Mouse (Mus musculus): ENCODE data around the gene Slc20a1. TPM values are rescaled to one million over a fixed set of nuclear protein-coding genes. Genes with fewer than 3 reads are reported as not detected.

The Slc20a1 gene
- total RNA-seq, 2 experiments from 2014 or later: 18.7 to 52.4 TPM

DNA sequence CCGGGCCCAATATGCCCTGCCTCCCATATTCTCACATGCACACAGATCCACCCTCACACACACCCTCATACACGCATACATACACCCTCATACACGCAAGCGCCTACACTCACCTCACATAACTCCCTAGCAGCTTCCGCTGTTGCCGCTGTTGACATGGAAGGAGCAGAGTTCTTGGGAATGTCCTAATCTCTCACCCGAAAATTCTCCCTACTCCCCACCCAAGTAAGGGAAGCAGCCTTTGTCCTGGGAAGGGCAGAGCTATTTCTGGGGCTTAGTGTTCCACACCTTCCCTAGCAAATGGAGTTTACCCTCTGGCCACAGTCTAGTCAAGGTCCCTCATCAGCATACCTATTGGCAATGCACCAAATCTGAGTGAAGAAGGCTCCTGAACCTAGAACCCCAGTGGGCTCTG is 49.1 kb downstream of the Slc20a1 start:
- ATAC-seq (ENCODE audit: poor library complexity, severe bottlenecking): no peak

DNA sequence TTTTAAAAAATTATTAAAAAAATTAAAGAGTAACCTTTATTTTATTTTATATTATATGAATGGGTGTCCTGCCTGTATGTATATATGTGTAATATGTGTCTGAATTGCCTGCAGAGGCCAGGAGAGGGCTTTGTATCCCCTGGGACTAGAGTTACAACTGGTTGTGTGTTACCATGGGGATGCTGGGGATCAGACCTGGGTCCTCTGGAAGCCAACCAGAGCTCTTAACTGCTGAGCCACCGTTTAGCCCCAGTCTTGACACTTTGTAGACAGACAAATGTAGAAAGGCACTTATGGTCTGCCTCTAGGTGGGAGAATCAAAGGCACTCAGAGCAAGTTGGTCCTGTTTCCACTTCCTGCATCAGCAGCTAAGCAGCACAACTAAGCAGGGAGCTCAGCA is 50.8 kb downstream of the Slc20a1 start:
- no peak for ATAC-seq (ENCODE audit: poor library complexity, severe bottlenecking)

DNA sequence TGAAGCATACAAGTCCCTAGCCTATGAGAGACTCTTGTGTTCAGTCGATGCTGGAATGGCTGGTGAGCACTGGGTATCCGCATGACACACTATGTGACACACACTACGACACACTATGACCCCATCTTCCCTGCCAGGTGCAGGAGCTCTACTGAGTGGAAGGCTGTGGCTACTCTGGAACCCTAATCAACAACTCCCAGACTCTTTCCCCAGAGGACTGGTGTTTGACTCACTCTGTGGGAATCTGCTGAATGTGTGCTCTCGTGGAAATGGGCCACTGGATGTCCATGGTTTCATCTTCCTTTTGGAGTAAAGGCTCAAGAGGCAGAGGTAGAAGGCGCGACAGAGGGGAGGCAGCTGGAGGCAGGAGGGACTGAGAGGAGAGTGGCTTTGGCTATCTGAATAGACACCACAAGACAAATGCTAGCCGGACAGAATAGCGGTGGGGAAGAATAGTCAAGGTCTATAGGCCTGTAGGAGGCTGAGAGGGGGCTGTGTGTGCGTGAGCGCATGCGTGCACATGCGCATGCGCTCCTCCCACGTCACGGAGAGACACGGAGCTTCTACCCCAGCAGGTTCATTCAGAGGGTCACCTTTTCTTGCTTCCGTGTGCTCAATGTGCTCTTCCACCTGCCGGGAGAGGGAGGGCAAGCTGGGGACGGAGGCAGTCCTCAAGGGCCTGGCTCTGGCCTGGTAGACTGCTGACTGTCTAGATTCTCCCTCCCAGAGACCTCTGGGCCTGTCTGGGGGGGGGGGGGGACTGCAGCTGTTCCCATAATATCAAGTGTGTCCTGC is 54.5 kb downstream of the Slc20a1 start:
- ATAC-seq (ENCODE audit: poor library complexity, severe bottlenecking): no peak

DNA sequence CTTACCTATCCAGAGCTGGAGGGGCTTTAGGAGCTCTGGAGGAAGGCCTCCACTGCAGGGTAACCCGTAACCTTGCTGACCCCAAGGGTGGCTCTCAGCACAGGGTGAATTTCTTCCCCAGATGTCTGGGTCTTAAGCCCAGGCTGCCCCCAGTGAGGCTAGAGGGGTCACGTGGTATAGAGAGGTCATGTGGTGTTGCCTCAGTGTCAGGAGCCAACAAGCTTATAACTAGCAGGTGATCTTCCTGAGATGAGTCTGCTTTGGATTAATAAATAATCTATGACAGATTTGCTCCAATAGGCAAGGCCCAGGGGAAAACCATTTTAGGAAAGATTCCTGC is 55.0 kb downstream of the Slc20a1 start:
- no peak for ATAC-seq (ENCODE audit: poor library complexity, severe bottlenecking)

DNA sequence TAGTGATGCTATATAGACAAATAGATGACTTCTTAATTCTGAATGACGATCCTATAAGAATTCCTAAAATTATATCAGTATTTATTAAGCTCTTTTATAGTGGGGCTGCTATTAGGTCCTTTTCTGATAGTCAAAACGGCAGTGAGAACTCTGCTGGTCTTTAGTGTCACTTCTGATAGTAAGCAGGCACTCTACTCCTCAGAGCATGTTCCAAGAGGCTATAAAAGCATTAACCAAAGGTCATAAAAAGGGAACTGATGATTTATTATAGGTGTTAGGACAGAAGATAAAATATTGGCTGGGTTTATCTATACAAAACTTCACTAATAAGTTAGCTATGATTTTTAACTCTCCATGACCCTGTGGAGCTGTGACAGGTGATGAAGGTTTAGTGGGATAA is 55.5 kb downstream of the Slc20a1 start:
- ATAC-seq (ENCODE audit: poor library complexity, severe bottlenecking): no peak

DNA sequence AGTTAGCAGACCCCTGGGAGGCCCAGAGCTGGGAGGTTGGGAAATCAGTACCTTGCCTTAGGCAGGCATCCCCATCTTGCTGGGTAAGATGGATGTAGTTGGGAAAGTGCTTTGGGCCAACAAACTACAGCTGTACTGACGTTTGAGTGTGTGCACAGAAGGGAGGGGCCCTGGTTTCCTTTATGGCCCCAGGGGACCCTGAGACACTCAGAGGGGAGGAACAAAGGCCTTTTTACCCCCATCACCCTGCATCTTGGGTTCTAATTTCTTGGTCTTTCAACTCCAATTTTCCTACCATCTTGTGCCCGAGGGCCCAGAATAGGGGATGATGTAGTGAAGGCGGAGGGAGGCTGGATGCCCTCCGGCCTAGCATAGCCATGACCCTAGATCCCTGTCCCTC is 57.4 kb downstream of the Slc20a1 start:
- no peak for ATAC-seq (ENCODE audit: poor library complexity, severe bottlenecking)

DNA sequence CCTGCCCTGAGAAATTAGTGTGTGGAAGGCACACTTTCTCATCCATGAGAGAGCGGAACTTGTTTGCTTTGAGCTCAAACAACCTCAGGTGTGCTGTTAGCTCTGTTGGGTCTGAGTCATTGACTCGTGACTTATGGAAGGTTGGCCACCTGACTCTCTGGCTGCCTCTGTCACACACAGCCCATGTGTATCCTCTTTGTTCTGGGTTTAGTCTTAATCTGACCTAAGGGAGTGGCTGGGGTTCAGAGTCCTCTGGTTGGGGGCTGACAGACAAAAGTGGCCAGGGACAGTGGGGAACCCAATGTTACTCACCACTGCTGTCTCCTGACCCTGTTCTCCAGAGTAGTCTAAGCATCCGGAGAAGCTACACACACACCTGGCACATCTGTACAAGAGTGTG is 59.5 kb downstream of the Slc20a1 start:
- ATAC-seq (ENCODE audit: poor library complexity, severe bottlenecking): no peak

DNA sequence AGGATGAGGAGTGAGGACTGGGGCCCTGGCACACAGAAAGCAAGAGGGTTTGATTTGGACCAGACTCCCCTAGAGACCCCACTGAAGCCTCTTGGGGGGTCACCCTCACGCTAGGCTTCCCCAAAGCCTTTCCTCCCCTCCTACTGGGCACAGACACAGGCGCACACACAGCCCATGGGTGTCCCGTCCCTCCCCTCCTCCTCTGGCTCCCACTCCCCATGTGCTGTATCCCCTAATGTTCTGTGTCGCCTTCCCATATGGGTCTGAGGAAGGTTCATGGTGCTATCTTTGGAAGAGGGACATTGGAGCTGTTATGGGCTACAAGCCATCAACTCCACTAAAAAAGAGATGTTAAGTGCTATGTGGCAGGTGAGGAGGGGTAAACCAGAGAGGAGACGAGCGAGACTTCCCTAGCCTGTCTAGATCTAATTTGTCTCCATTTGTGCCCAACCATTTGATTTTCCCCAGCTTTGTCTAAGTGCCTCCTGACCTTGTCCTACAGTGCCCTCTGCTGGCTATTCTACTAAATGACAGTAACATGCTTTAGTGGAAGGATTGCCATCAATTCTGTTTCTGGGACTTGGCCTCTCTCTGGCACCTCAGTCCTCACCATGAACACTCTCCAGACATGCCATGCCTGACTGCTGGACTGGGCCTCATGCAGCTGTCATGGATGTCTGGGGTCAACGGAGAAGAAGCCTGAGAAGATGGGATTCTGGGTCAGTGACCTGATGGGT is 60.1 kb downstream of the Slc20a1 start:
- ATAC-seq (ENCODE audit: poor library complexity, severe bottlenecking): peak; percentile 72

DNA sequence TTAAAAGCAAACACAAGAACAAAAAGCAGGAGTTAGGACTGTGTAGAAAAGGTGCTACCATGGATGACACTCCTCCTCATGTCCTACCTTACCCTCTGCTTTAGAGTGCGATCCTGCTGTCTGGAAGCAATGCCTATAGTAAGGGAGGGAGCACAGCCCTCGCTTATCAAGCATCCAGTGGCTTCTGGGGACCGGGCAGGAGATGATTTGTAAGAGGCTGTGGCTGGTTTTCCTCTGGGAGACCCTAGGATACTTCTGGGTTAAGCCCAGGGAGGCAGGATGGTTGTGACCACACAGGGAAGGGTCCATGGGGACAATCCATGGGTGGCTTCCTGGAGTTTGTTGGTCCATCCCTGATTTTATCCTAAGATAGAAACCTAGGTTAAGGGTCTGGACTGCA is 62.1 kb downstream of the Slc20a1 start:
- no peak for ATAC-seq (ENCODE audit: poor library complexity, severe bottlenecking)

Other genes with a start within 250 kb of the Slc20a1 start
- 3.2 and 3.6 TPM in 2 replicates for gene Zc3h6, start 231.4 kb upstream of the Slc20a1 start, total RNA-seq (2015)
- 2.6 TPM in 2 replicates for gene Zc3h6, start 231.4 kb upstream of the Slc20a1 start, total RNA-seq (2017)
- gene Gm10762, start 231.0 kb upstream of the Slc20a1 start, total RNA-seq (2015): 3.6 and 4.6 TPM in 2 replicates
- gene Gm10762, start 231.0 kb upstream of the Slc20a1 start, total RNA-seq (2017): 1.1 and 1.7 TPM in 2 replicates
- gene Vinac1, start 150.6 kb upstream of the Slc20a1 start, total RNA-seq (2015): not detected in 2 replicates
- gene Vinac1, start 150.6 kb upstream of the Slc20a1 start, total RNA-seq (2017): 0.04 and 0.16 TPM in 2 replicates
- gene Ttl, start 132.8 kb upstream of the Slc20a1 start, total RNA-seq (2015): 2.6 and 3.3 TPM in 2 replicates
- gene Ttl, start 132.8 kb upstream of the Slc20a1 start, total RNA-seq (2017): 3.0 and 3.6 TPM in 2 replicates
- gene Polr1b, start 97.8 kb upstream of the Slc20a1 start, total RNA-seq (2015): 2.6 and 3.3 TPM in 2 replicates
- 7.1 and 11.7 TPM in 2 replicates for gene Polr1b, start 97.8 kb upstream of the Slc20a1 start, total RNA-seq (2017)
- gene Chchd5, start 69.1 kb upstream of the Slc20a1 start, total RNA-seq (2015): 11.9 and 13.0 TPM in 2 replicates
- gene Chchd5, start 69.1 kb upstream of the Slc20a1 start, total RNA-seq (2017): 9.4 and 11.9 TPM in 2 replicates
- 87.4 and 94.5 TPM in 2 replicates for gene Ckap2l, start 98.4 kb downstream of the Slc20a1 start, total RNA-seq (2015)
- 63.0 and 74.2 TPM in 2 replicates for gene Ckap2l, start 98.4 kb downstream of the Slc20a1 start, total RNA-seq (2017)
- gene Il1a, start 111.2 kb downstream of the Slc20a1 start, total RNA-seq (2015): not detected in 2 replicates
- 0.15 TPM in 1 of 2 replicates, not detected in the other for gene Il1a, start 111.2 kb downstream of the Slc20a1 start, total RNA-seq (2017)
- gene Il1b, start 172.4 kb downstream of the Slc20a1 start, total RNA-seq (2015): 25.9 and 27.7 TPM in 2 replicates
- gene Il1b, start 172.4 kb downstream of the Slc20a1 start, total RNA-seq (2017): 15.8 and 16.8 TPM in 2 replicates

Measured in megakaryocyte, adult 5-6 weeks (primary cell).